Mouse (Mus musculus): ENCODE data around the gene Ppa2. TPM values are rescaled to one million over a fixed set of nuclear protein-coding genes. Genes with fewer than 3 reads are reported as not detected.

Ppa2 gene
- polyA plus RNA-seq, 1 experiment from 2014 or later = 98.5 TPM

GRCm38 (mm10) chr3:133320313-133320712 is 10.4 kb downstream of the Ppa2 start:
- H3K4me3 ChIP-seq (ENCODE audit: low read depth, low read length) = no peak overlapping the region
- no peak overlapping the region for H3K27ac ChIP-seq (ENCODE audit: low read depth, low read length)
- no peaks in the 10 kb centered on the region for H3K27me3 ChIP-seq (ENCODE audit: control insufficient read depth, insufficient read depth, low read length)
- H3K4me2 ChIP-seq = no peak overlapping the region
- no peak for ATAC-seq (replicated peaks; ENCODE audit: insufficient number of reproducible peaks, low FRiP score, low TSS enrichment)
- H3K4me1 ChIP-seq (ENCODE audit: control insufficient read depth, insufficient read depth, low read length) = peaks cover 3% of the 10 kb centered on the region; the same call in 1 of the 2 replicates
- no peak overlapping the region for H3K9ac ChIP-seq (ENCODE audit: low read depth, low read length)
- H3K36me3 ChIP-seq (ENCODE audit: control insufficient read depth, insufficient read depth, low read length) = peaks cover 3% of the 10 kb centered on the region; the same call in 1 of the 2 replicates
- H3K9me3 ChIP-seq (replicated peaks; ENCODE audit: control insufficient read depth, low read length) = no peaks in the 10 kb centered on the region
- 95% methylated on average over 6 of the region's 6 CpGs for WGBS (ENCODE audit: insufficient replicate concordance)

DNA sequence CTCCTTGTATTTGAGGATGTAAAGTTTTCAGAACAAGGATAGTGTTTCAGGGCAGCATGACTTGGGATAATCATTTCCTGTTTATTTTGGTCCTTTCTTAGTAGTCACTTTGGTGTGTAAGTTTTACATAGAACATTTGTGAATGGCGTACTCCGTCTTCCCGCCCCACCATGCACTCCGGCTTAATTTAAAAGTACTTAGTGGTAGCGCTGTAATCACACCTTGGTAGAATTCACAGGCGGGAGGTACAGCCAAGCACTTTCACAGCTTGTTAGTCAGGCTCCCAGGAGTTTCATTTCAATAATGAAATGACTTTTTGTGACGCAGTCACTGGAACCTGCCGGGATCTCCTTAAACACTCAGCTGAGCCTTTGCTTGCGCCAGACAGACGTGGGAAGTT is 12.0 kb downstream of the Ppa2 start:
- H3K36me3 ChIP-seq (ENCODE audit: control insufficient read depth, insufficient read depth, low read length) = peaks cover 3% of the 10 kb centered on the region; the same call in 1 of the 2 replicates
- peaks cover 3% of the 10 kb centered on the region; the same call in 1 of the 2 replicates for H3K4me1 ChIP-seq (ENCODE audit: control insufficient read depth, insufficient read depth, low read length)
- no peak overlapping the region for H3K4me2 ChIP-seq
- H3K9ac ChIP-seq (ENCODE audit: low read depth, low read length) = no peak overlapping the region
- no peak for ATAC-seq (replicated peaks; ENCODE audit: insufficient number of reproducible peaks, low FRiP score, low TSS enrichment)
- no peaks in the 10 kb centered on the region for H3K27me3 ChIP-seq (ENCODE audit: control insufficient read depth, insufficient read depth, low read length)
- WGBS (ENCODE audit: insufficient replicate concordance) = 91% methylated on average over 10 of the region's 10 CpGs
- no peaks in the 10 kb centered on the region for H3K9me3 ChIP-seq (replicated peaks; ENCODE audit: control insufficient read depth, low read length)
- no peak overlapping the region for H3K4me3 ChIP-seq (ENCODE audit: low read depth, low read length)
- no peak overlapping the region for H3K27ac ChIP-seq (ENCODE audit: low read depth, low read length)

- no peak for ATAC-seq (replicated peaks; ENCODE audit: insufficient number of reproducible peaks, low FRiP score, low TSS enrichment)
Observed at GRCm38 (mm10) chr3:133322552-133322951, 12.6 kb downstream of the Ppa2 start.

DNA sequence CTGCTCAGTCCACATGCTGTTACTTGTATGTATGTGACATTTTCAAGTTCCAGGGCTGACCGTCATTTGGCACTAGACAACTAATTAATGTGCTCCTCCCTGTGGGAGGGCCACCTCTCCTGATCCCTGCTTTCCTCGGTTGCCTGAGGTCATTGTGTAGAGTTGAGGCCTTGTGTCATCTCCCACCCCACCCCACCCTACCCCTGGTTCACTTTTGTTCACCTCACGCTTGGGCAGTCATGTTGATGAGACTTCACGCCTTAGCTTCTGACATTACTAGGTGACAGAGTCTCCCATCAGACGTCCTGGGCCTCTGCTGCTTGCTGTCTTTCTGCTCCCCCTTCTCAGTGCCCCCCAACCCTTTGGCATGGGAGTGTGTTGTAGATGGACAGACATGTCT is 15.2 kb downstream of the Ppa2 start:
- Histone ChIP-seq H3K4me3 (ENCODE audit: low read depth, low read length) (no peak overlapping the region), H3K27me3 (ENCODE audit: control insufficient read depth, insufficient read depth, low read length) (no peaks in the 10 kb centered on the region), H3K4me1 (ENCODE audit: control insufficient read depth, insufficient read depth, low read length) (peaks cover 3% of the 10 kb centered on the region; the same call in 1 of the 2 replicates), H3K36me3 (ENCODE audit: control insufficient read depth, insufficient read depth, low read length) (peaks cover 3% of the 10 kb centered on the region; the same call in 1 of the 2 replicates), H3K9me3 (replicated peaks; ENCODE audit: control insufficient read depth, low read length) (no peaks in the 10 kb centered on the region), H3K4me2 (no peak overlapping the region), H3K27ac (ENCODE audit: low read depth, low read length) (no peak overlapping the region), H3K9ac (ENCODE audit: low read depth, low read length) (no peak overlapping the region)
- ATAC-seq (replicated peaks; ENCODE audit: insufficient number of reproducible peaks, low FRiP score, low TSS enrichment) = no peak
- 80% methylated on average over 5 of the region's 5 CpGs for WGBS (ENCODE audit: insufficient replicate concordance)

More at GRCm38 (mm10) chr3:133322552-133322951, 12.6 kb downstream of the Ppa2 start:
- Histone ChIP-seq H3K9me3 (replicated peaks; ENCODE audit: control insufficient read depth, low read length) (no peaks in the 10 kb centered on the region), H3K27me3 (ENCODE audit: control insufficient read depth, insufficient read depth, low read length) (no peaks in the 10 kb centered on the region), H3K9ac (ENCODE audit: low read depth, low read length) (no peak overlapping the region), H3K4me2 (no peak overlapping the region), H3K4me3 (ENCODE audit: low read depth, low read length) (no peak overlapping the region), H3K36me3 (ENCODE audit: control insufficient read depth, insufficient read depth, low read length) (peaks cover 3% of the 10 kb centered on the region; the same call in 1 of the 2 replicates), H3K4me1 (ENCODE audit: control insufficient read depth, insufficient read depth, low read length) (peaks cover 3% of the 10 kb centered on the region; the same call in 1 of the 2 replicates), H3K27ac (ENCODE audit: low read depth, low read length) (no peak overlapping the region)
- 63% methylated on average over 4 of the region's 4 CpGs for WGBS (ENCODE audit: insufficient replicate concordance)

GRCm38 (mm10) chr3:133328551-133328950 is 18.6 kb downstream of the Ppa2 start:
- ATAC-seq (replicated peaks; ENCODE audit: insufficient number of reproducible peaks, low FRiP score, low TSS enrichment) = no peak
- Histone ChIP-seq H3K4me3 (ENCODE audit: low read depth, low read length) (no peak overlapping the region), H3K4me2 (no peak overlapping the region), H3K9me3 (replicated peaks; ENCODE audit: control insufficient read depth, low read length) (no peaks in the 10 kb centered on the region), H3K27me3 (ENCODE audit: control insufficient read depth, insufficient read depth, low read length) (no peaks in the 10 kb centered on the region), H3K4me1 (ENCODE audit: control insufficient read depth, insufficient read depth, low read length) (peaks cover 3% of the 10 kb centered on the region; the same call in 1 of the 2 replicates), H3K27ac (ENCODE audit: low read depth, low read length) (no peak overlapping the region), H3K36me3 (ENCODE audit: control insufficient read depth, insufficient read depth, low read length) (no peaks in the 10 kb centered on the region), H3K9ac (ENCODE audit: low read depth, low read length) (no peak overlapping the region)
- 86% methylated on average over 13 of the region's 13 CpGs for WGBS (ENCODE audit: insufficient replicate concordance)

DNA sequence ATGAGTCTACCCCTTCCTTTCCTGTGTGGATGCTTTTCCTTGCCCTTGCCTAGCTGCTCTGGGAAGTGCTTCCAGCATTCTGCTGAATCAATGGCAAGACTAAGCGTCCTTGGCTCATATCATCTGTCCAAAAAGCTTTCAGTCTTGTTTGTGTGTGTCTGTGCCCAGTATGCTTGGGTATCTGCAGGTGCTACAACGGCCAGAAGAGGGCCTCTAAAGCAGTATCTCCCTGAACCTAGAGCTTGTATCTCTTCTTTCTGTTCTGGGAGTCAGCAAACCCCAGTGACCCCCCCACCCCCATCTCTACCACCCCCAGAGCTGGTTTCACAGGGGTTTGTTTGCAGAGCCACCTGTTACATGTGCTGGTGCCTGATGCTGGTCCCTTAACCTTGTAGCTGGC is 19.5 kb downstream of the Ppa2 start:
- no peaks in the 10 kb centered on the region for H3K9me3 ChIP-seq (replicated peaks; ENCODE audit: control insufficient read depth, low read length)
- no peak overlapping the region for H3K4me2 ChIP-seq
- ATAC-seq (replicated peaks; ENCODE audit: insufficient number of reproducible peaks, low FRiP score, low TSS enrichment) = no peak
- no peaks in the 10 kb centered on the region for H3K4me1 ChIP-seq (ENCODE audit: control insufficient read depth, insufficient read depth, low read length)
- H3K9ac ChIP-seq (ENCODE audit: low read depth, low read length) = no peak overlapping the region
- 83% methylated on average over 2 of the region's 2 CpGs for WGBS (ENCODE audit: insufficient replicate concordance)
- no peaks in the 10 kb centered on the region for H3K27me3 ChIP-seq (ENCODE audit: control insufficient read depth, insufficient read depth, low read length)
- no peak overlapping the region for H3K4me3 ChIP-seq (ENCODE audit: low read depth, low read length)
- no peaks in the 10 kb centered on the region for H3K36me3 ChIP-seq (ENCODE audit: control insufficient read depth, insufficient read depth, low read length)
- no peak overlapping the region for H3K27ac ChIP-seq (ENCODE audit: low read depth, low read length)

DNA sequence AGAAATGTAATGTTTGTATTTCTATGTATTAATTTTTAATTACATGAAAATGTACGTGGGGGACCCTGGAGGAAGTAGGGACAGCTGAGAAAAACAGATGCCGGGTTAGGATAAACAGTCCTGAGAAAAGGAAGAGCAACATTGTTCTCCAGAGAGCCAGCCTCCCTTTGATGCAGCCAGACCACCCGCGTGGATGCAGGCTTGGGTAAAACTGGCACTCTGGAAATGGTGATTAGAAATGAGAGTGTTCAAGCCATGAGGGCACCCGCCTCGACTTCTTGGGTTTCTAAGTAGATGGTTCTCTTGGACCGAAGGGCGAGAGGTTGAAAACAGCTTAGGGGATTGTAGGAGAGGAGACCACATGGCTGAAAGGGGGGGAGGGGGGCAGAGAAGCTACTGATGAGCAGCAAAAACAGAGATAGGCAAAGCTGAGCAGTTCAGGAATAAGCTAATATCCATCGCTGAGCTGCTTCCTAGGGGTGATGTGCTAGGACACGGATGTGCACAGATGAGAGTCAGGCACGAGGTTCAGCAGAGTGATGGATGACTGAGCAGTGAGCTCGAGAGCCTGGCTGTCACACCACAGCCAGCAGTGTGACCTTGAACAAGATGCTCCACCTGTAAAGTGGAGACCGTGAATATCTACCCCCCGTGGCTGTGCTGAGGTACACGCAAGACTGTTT is 21.4 kb downstream of the Ppa2 start:
- WGBS (ENCODE audit: insufficient replicate concordance) = 58% methylated on average over 15 of the region's 15 CpGs
- H3K9me3 ChIP-seq (replicated peaks; ENCODE audit: control insufficient read depth, low read length) = no peaks in the 10 kb centered on the region
- H3K36me3 ChIP-seq (ENCODE audit: control insufficient read depth, insufficient read depth, low read length) = no peaks in the 10 kb centered on the region
- H3K27me3 ChIP-seq (ENCODE audit: control insufficient read depth, insufficient read depth, low read length) = no peaks in the 10 kb centered on the region
- H3K9ac ChIP-seq (ENCODE audit: low read depth, low read length) = no peak overlapping the region
- no peak overlapping the region for H3K27ac ChIP-seq (ENCODE audit: low read depth, low read length)
- H3K4me1 ChIP-seq (ENCODE audit: control insufficient read depth, insufficient read depth, low read length) = 0 out of 2 replicates have a peak, but pooled peaks cover 2% of the 10 kb centered on the region
- no peak for ATAC-seq (replicated peaks; ENCODE audit: insufficient number of reproducible peaks, low FRiP score, low TSS enrichment)
- no peak overlapping the region for H3K4me2 ChIP-seq
- no peak overlapping the region for H3K4me3 ChIP-seq (ENCODE audit: low read depth, low read length)

DNA sequence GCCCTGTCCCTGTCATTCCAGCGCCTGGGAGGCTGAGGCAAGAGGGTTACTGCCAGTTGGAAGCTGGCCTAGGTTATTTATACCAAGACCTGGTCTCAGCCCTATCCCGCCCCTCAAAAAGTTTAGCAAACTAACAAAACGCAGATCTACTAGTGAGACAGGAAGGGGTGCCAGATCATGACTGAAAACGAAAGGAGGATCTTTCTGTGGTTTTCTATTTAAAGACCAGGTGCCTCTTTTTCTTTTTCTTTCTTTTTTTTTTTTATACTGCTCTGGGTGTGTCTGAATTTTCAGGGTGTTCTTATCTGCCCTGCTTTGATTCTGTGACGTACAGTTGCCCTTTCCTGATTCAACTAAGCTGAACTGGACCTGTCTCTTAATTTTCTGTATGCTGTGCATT is 22.4 kb downstream of the Ppa2 start:
- no peak for ATAC-seq (replicated peaks; ENCODE audit: insufficient number of reproducible peaks, low FRiP score, low TSS enrichment)
- Histone ChIP-seq H3K9ac (ENCODE audit: low read depth, low read length) (no peak overlapping the region), H3K4me1 (ENCODE audit: control insufficient read depth, insufficient read depth, low read length) (0 out of 2 replicates have a peak, but pooled peaks cover 2% of the 10 kb centered on the region), H3K27ac (ENCODE audit: low read depth, low read length) (no peak overlapping the region), H3K4me3 (ENCODE audit: low read depth, low read length) (no peak overlapping the region), H3K36me3 (ENCODE audit: control insufficient read depth, insufficient read depth, low read length) (no peaks in the 10 kb centered on the region), H3K27me3 (ENCODE audit: control insufficient read depth, insufficient read depth, low read length) (no peaks in the 10 kb centered on the region), H3K9me3 (replicated peaks; ENCODE audit: control insufficient read depth, low read length) (no peaks in the 10 kb centered on the region), H3K4me2 (no peak overlapping the region)
- WGBS (ENCODE audit: insufficient replicate concordance) = 80% methylated on average over 5 of the region's 5 CpGs
